Mouse (Mus musculus): ENCODE results near the gene Slc22a6.

GRCm38 (mm10) chr19:8646393-8646792 is 28.6 kb downstream of the Slc22a6 start:
- TF ChIP-seq EP300 (IDR thresholded peaks at IDR 0.05; ENCODE audit: low read depth) (no peak), CTCF (IDR thresholded peaks at IDR 0.05; ENCODE audit: low read depth) (no peak)

Measured in liver, embryonic 14.5 days (tissue).